9 mouse cellular contexts compared by ENCODE assay signal in genomic region chr16:87364231-87364630, GRCm38 (mm10). TPM values are rescaled to one million over a fixed set of nuclear protein-coding genes. Genes with fewer than 3 reads are reported as not detected.
DNase-seq lines count a peak whose midpoint lies in the region; ATAC-seq lines count a peak whose summit lies in the region.
"Had no signal": no experiment of that assay in that cellular context is flagged by ENCODE, and none has a peak within 500 bp of the region (broad histone marks: within the 10 kb centered on the region; RNA-seq: fewer than 3 reads in every experiment).

No protein-coding gene starts in this region.

- DNase-seq in heart, postnatal 36 days, result no peak
- peak; percentile 68 for DNase-seq in cerebellum, adult 11 months
- peak; percentile 68 for DNase-seq in cerebellum, adult 8-10 months
- peak; percentile 54 to 68 for DNase-seq in kidney, postnatal 25 days
- no peak for DNase-seq in spleen, adult 12 weeks (ENCODE audit: low spot score)
- DNase-seq in left cerebral cortex, adult 11 months (ENCODE audit: low spot score), result no peak

- no peak overlapping the region for H3K9ac ChIP-seq in heart, embryonic 16.5 days (ENCODE audit: low read length)
- H3K9ac ChIP-seq: liver, embryonic 14.5 days had no signal

- H3K9me3 ChIP-seq in heart, embryonic 16.5 days (replicated peaks; ENCODE audit: control insufficient read depth, low read length), result no peaks in the 10 kb centered on the region
- H3K9me3 ChIP-seq: G1E had no signal

- no peak overlapping the region for H3K4me2 ChIP-seq in heart, embryonic 16.5 days (ENCODE audit: low read depth, low read length)

- intact Hi-C loops in heart, postnatal 36 days (cut with DNase I), result no loop called here

- whole genome bisulfite sequencing in heart, embryonic 16.5 days, result 25% methylated on average over 4 of the region's 4 CpGs

- no peak overlapping the region for H3K4me3 ChIP-seq in heart, embryonic 16.5 days (ENCODE audit: low read length)

- peaks cover 11% of the 10 kb centered on the region for H3K4me1 ChIP-seq in heart, embryonic 16.5 days (ENCODE audit: control insufficient read depth, insufficient read depth, low read length)

- peaks cover 38% of the 10 kb centered on the region; the same call in 1 of the 2 replicates for H3K36me3 ChIP-seq in heart, embryonic 16.5 days (ENCODE audit: control insufficient read depth, insufficient read depth)

- H3K27ac ChIP-seq in heart, embryonic 16.5 days (ENCODE audit: low read length), result peak overlapping the region; percentile 65
- H3K27ac ChIP-seq: liver, embryonic 14.5 days had no signal

- ATAC-seq in heart, embryonic 16.5 days (replicated peaks; ENCODE audit: extremely low read depth, insufficient read depth, low FRiP score), result peak; percentile 55; the same call in 1 of the 2 replicates

- H3K27me3 ChIP-seq in heart, embryonic 16.5 days (ENCODE audit: control insufficient read depth, insufficient read depth, low read length), result no peaks in the 10 kb centered on the region

RNA-seq across cellular contexts. Expression of gene N6amt1, which starts 10.2 kb away (rescaled TPM):
- polyA plus RNA-seq in heart, embryonic 16.5 days (2015; fragmentation: Nextera tagmentation; extraction: Ambion mirVana), result 23.9 and 24.3 TPM in 2 replicates
- total RNA-seq in heart, postnatal 36 days (2021), result 10 to 100 TPM; 17.4 to 21.8 TPM

Comparison
In these comparisons a context has a peak if more than half of its experiments do, and no peak if none do; other contexts are left out.
1. DNase-seq: peak in cerebellum, adult 11 months (single experiment), cerebellum, adult 8-10 months (single experiment) and kidney, postnatal 25 days (2 of 2); none in heart, postnatal 36 days (0 of 2), spleen, adult 12 weeks (single experiment) and left cerebral cortex, adult 11 months (single experiment).